Mouse (Mus musculus): ENCODE results near the gene Prdm10. TPM values are rescaled to one million over a fixed set of nuclear protein-coding genes. Genes with fewer than 3 reads are reported as not detected.
A peak's percentile ranks its signal among the peaks of the same experiment; 100 is the strongest.

The Prdm10 gene
- polyA plus RNA-seq, 1 experiment, result 9.3 TPM

- H3K27ac ChIP-seq (ENCODE audit: insufficient read depth, low read depth, low read length), result peak overlapping the region; percentile 80
- peak overlapping the region; percentile 90 for H3K4me3 ChIP-seq (ENCODE audit: low read depth, low read length)
- no peaks in the 10 kb centered on the region for H3K27me3 ChIP-seq (ENCODE audit: control insufficient read depth, insufficient read depth, low read length)
- TF ChIP-seq POLR2A (IDR thresholded peaks at IDR 0.05; ENCODE audit: low read depth, low read length) (peak; percentile 2; the same call in 1 of the 2 replicates), CTCF (IDR thresholded peaks at IDR 0.05; ENCODE audit: extremely low read depth, insufficient read length, insufficient replicate concordance, low read depth, low read length) (no peak)
- H3K4me1 ChIP-seq (ENCODE audit: control insufficient read depth, insufficient read depth, insufficient read length, low read length), result peaks cover 14% of the 10 kb centered on the region; the same call in 1 of the 2 replicates
- WGBS, result under 1% methylated on average over 63 of the region's 63 CpGs
- no peaks in the 10 kb centered on the region for H3K36me3 ChIP-seq (ENCODE audit: control insufficient read depth, insufficient read depth, low read length)
Measured at GRCm38 (mm10) chr9:31281011-31281662, 799 bp downstream of the Prdm10 start.

GRCm38 (mm10) chr9:31281663-31282015, 1.3 kb downstream of the Prdm10 start:
- H3K4me1 ChIP-seq (ENCODE audit: control insufficient read depth, insufficient read depth, insufficient read length, low read length), result peaks cover 14% of the 10 kb centered on the region; the same call in 1 of the 2 replicates
- TF ChIP-seq CTCF (IDR thresholded peaks at IDR 0.05; ENCODE audit: extremely low read depth, insufficient read length, insufficient replicate concordance, low read depth, low read length), result no peak
- TF ChIP-seq POLR2A (IDR thresholded peaks at IDR 0.05; ENCODE audit: low read depth, low read length), result no peak
- H3K4me3 ChIP-seq (ENCODE audit: low read depth, low read length), result peak overlapping the region; percentile 61
- WGBS, result 7% methylated on average over 11 of the region's 11 CpGs
- H3K36me3 ChIP-seq (ENCODE audit: control insufficient read depth, insufficient read depth, low read length), result no peaks in the 10 kb centered on the region
- peak overlapping the region; percentile 80 for H3K27ac ChIP-seq (ENCODE audit: insufficient read depth, low read depth, low read length)
- no peaks in the 10 kb centered on the region for H3K27me3 ChIP-seq (ENCODE audit: control insufficient read depth, insufficient read depth, low read length)

GRCm38 (mm10) chr9:31282536-31282935, 2.2 kb downstream of the Prdm10 start:
- no peaks in the 10 kb centered on the region for H3K36me3 ChIP-seq (ENCODE audit: control insufficient read depth, insufficient read depth, low read length)
- TF ChIP-seq POLR2A (IDR thresholded peaks at IDR 0.05; ENCODE audit: low read depth, low read length) (no peak), CTCF (IDR thresholded peaks at IDR 0.05; ENCODE audit: extremely low read depth, insufficient read length, insufficient replicate concordance, low read depth, low read length) (no peak)
- H3K4me1 ChIP-seq (ENCODE audit: control insufficient read depth, insufficient read depth, insufficient read length, low read length), result peaks cover 14% of the 10 kb centered on the region; the same call in 1 of the 2 replicates
- H3K27me3 ChIP-seq (ENCODE audit: control insufficient read depth, insufficient read depth, low read length), result no peaks in the 10 kb centered on the region
- H3K27ac ChIP-seq (ENCODE audit: insufficient read depth, low read depth, low read length), result no peak overlapping the region
- 62% methylated on average over 4 of the region's 4 CpGs for WGBS
- no peak overlapping the region for H3K4me3 ChIP-seq (ENCODE audit: low read depth, low read length)

- no peak for TF ChIP-seq CTCF (IDR thresholded peaks at IDR 0.05; ENCODE audit: extremely low read depth, insufficient read length, insufficient replicate concordance, low read depth, low read length)
- TF ChIP-seq POLR2A (IDR thresholded peaks at IDR 0.05; ENCODE audit: low read depth, low read length), result no peak
- H3K27me3 ChIP-seq (ENCODE audit: control insufficient read depth, insufficient read depth, low read length), result no peaks in the 10 kb centered on the region
- peaks cover 13% of the 10 kb centered on the region; the same call in 1 of the 2 replicates for H3K4me1 ChIP-seq (ENCODE audit: control insufficient read depth, insufficient read depth, insufficient read length, low read length)
- H3K27ac ChIP-seq (ENCODE audit: insufficient read depth, low read depth, low read length), result no peak overlapping the region
- 77% methylated on average over 4 of the region's 4 CpGs for WGBS
- H3K36me3 ChIP-seq (ENCODE audit: control insufficient read depth, insufficient read depth, low read length), result no peaks in the 10 kb centered on the region
- H3K4me3 ChIP-seq (ENCODE audit: low read depth, low read length), result no peak overlapping the region
Measured at GRCm38 (mm10) chr9:31283044-31283443, 2.7 kb downstream of the Prdm10 start.

- WGBS, result 83% methylated on average over 3 of the region's 3 CpGs
- TF ChIP-seq POLR2A (IDR thresholded peaks at IDR 0.05; ENCODE audit: low read depth, low read length) (no peak), CTCF (IDR thresholded peaks at IDR 0.05; ENCODE audit: extremely low read depth, insufficient read length, insufficient replicate concordance, low read depth, low read length) (no peak)
Measured at GRCm38 (mm10) chr9:31283911-31284310, 3.6 kb downstream of the Prdm10 start.

GRCm38 (mm10) chr9:31290201-31290862, 10.0 kb downstream of the Prdm10 start:
- Histone ChIP-seq H3K27ac (ENCODE audit: insufficient read depth, low read depth, low read length) (peak overlapping the region; percentile 32), H3K36me3 (ENCODE audit: control insufficient read depth, insufficient read depth, low read length) (no peaks in the 10 kb centered on the region)

More at GRCm38 (mm10) chr9:31283911-31284310, 3.6 kb downstream of the Prdm10 start:
- Histone ChIP-seq H3K36me3 (ENCODE audit: control insufficient read depth, insufficient read depth, low read length) (no peaks in the 10 kb centered on the region), H3K27me3 (ENCODE audit: control insufficient read depth, insufficient read depth, low read length) (no peaks in the 10 kb centered on the region), H3K27ac (ENCODE audit: insufficient read depth, low read depth, low read length) (no peak overlapping the region), H3K4me3 (ENCODE audit: low read depth, low read length) (no peak overlapping the region), H3K4me1 (ENCODE audit: control insufficient read depth, insufficient read depth, insufficient read length, low read length) (peaks cover 6% of the 10 kb centered on the region; the same call in 1 of the 2 replicates)

GRCm38 (mm10) chr9:31291978-31292377, 11.6 kb downstream of the Prdm10 start:
- H3K27ac ChIP-seq (ENCODE audit: insufficient read depth, low read depth, low read length), result no peak overlapping the region
- no peaks in the 10 kb centered on the region for H3K36me3 ChIP-seq (ENCODE audit: control insufficient read depth, insufficient read depth, low read length)
- H3K4me1 ChIP-seq (ENCODE audit: control insufficient read depth, insufficient read depth, insufficient read length, low read length), result peaks cover 12% of the 10 kb centered on the region; the same call in 1 of the 2 replicates
- no peak overlapping the region for H3K4me3 ChIP-seq (ENCODE audit: low read depth, low read length)
- 76% methylated on average over 4 of the region's 4 CpGs for WGBS
- TF ChIP-seq CTCF (IDR thresholded peaks at IDR 0.05; ENCODE audit: extremely low read depth, insufficient read length, insufficient replicate concordance, low read depth, low read length), result no peak
- no peak for TF ChIP-seq POLR2A (IDR thresholded peaks at IDR 0.05; ENCODE audit: low read depth, low read length)
- no peaks in the 10 kb centered on the region for H3K27me3 ChIP-seq (ENCODE audit: control insufficient read depth, insufficient read depth, low read length)

More at GRCm38 (mm10) chr9:31290201-31290862, 10.0 kb downstream of the Prdm10 start:
- no peak for TF ChIP-seq CTCF (IDR thresholded peaks at IDR 0.05; ENCODE audit: extremely low read depth, insufficient read length, insufficient replicate concordance, low read depth, low read length)
- no peak for TF ChIP-seq POLR2A (IDR thresholded peaks at IDR 0.05; ENCODE audit: low read depth, low read length)
- WGBS, result 44% methylated on average over 14 of the region's 14 CpGs
- Histone ChIP-seq H3K4me1 (ENCODE audit: control insufficient read depth, insufficient read depth, insufficient read length, low read length) (peaks cover 12% of the 10 kb centered on the region; the same call in 1 of the 2 replicates), H3K27me3 (ENCODE audit: control insufficient read depth, insufficient read depth, low read length) (no peaks in the 10 kb centered on the region), H3K4me3 (ENCODE audit: low read depth, low read length) (no peak overlapping the region)

All from small intestine, adult 2 months (tissue).